28 mouse cellular contexts compared by ENCODE assay signal in genomic region chr17:43929856-43930255, GRCm38 (mm10).
"Had no signal": no experiment of that assay in that cellular context is flagged by ENCODE, and none has a peak within 500 bp of the region (broad histone marks: within the 10 kb centered on the region; RNA-seq: fewer than 3 reads in every experiment).

No protein-coding gene starts in this region.

- H3K4me3 ChIP-seq: limb, embryonic 10.5 days; limb, embryonic 12.5 days; limb, embryonic 13.5 days; limb, embryonic 15.5 days; liver, embryonic 12.5 days; liver, embryonic 13.5 days; liver, embryonic 15.5 days; lung, embryonic 15.5 days; megakaryocyte, embryonic 14.5 days; midbrain, embryonic 10.5 days; midbrain, embryonic 12.5 days; midbrain, embryonic 13.5 days; midbrain, embryonic 15.5 days; myocyte; neural tube, embryonic 12.5 days had no signal

- H3K27me3 ChIP-seq: limb, embryonic 12.5 days; limb, embryonic 13.5 days; limb, embryonic 15.5 days; liver, embryonic 12.5 days; liver, embryonic 13.5 days; liver, embryonic 15.5 days; lung, embryonic 15.5 days; megakaryocyte, embryonic 14.5 days; midbrain, embryonic 12.5 days; midbrain, embryonic 13.5 days; midbrain, embryonic 15.5 days; neural tube, embryonic 12.5 days had no signal

- H3K27ac ChIP-seq: limb, embryonic 10.5 days; limb, embryonic 12.5 days; limb, embryonic 13.5 days; limb, embryonic 15.5 days; liver, embryonic 12.5 days; liver, embryonic 13.5 days; liver, embryonic 14.5 days; liver, embryonic 15.5 days; lung, embryonic 15.5 days; macrophage; midbrain, embryonic 10.5 days; midbrain, embryonic 12.5 days; midbrain, embryonic 13.5 days; midbrain, embryonic 15.5 days; neural tube, embryonic 12.5 days had no signal

- H3K4me1 ChIP-seq: limb, embryonic 10.5 days; limb, embryonic 12.5 days; limb, embryonic 13.5 days; limb, embryonic 15.5 days; liver, embryonic 12.5 days; liver, embryonic 13.5 days; liver, embryonic 15.5 days; lung, embryonic 15.5 days; megakaryocyte, embryonic 14.5 days; midbrain, embryonic 10.5 days; midbrain, embryonic 13.5 days; midbrain, embryonic 15.5 days; neural tube, embryonic 12.5 days had no signal

- H3K9me3 ChIP-seq: limb, embryonic 10.5 days; limb, embryonic 12.5 days; limb, embryonic 15.5 days; liver, embryonic 15.5 days; lung, embryonic 15.5 days; midbrain, embryonic 10.5 days; midbrain, embryonic 12.5 days; midbrain, embryonic 13.5 days; midbrain, embryonic 15.5 days; neural tube, embryonic 12.5 days had no signal

- H3K9ac ChIP-seq: limb, embryonic 12.5 days; limb, embryonic 13.5 days; limb, embryonic 15.5 days; liver, embryonic 12.5 days; liver, embryonic 13.5 days; liver, embryonic 14.5 days; liver, embryonic 15.5 days; liver, postnatal 0 days; lung, embryonic 14.5 days; lung, embryonic 15.5 days; midbrain, embryonic 12.5 days; midbrain, embryonic 13.5 days; midbrain, embryonic 15.5 days; neural tube, embryonic 12.5 days had no signal

- DNase-seq: left cerebral cortex, postnatal 4 days; liver; liver, embryonic 13.5 days; liver, postnatal 0 days; lung, adult 18-20 months; lung, adult 2 months; lung, embryonic 14.5 days; lung, postnatal 10 days; lung, postnatal 14 days; lung, postnatal 36 days; lung, postnatal 4 days; midbrain, embryonic 14.5 days had no signal

- H3K36me3 ChIP-seq: limb, embryonic 10.5 days; limb, embryonic 12.5 days; limb, embryonic 13.5 days; limb, embryonic 15.5 days; liver, embryonic 12.5 days; liver, embryonic 13.5 days; liver, embryonic 15.5 days; lung, embryonic 15.5 days; midbrain, embryonic 10.5 days; midbrain, embryonic 12.5 days; midbrain, embryonic 13.5 days; midbrain, embryonic 15.5 days; neural tube, embryonic 12.5 days had no signal
